Mouse (Mus musculus) adrenal gland, postnatal 10 days (tissue): ENCODE results near the gene Camk2g. TPM values are rescaled to one million over a fixed set of nuclear protein-coding genes. Genes with fewer than 3 reads are reported as not detected.
"Not testable (repeated sequence)": the region's sequence is repeated elsewhere in the genome, so short reads cannot be mapped to it uniquely, and the experiment has no call there.

Source experiments
- DNase-seq: peaks from one replicate; pipeline ENCODE4 v3.0.0; 2021; ENCODE audit warnings: mixed read lengths
- total RNA-seq, 2 experiments: library from RNA; stranded (reverse); gene quantifications; 2 replicates each; pipeline ENCODE4 v1.2.3; 2021

Gene Camk2g
- total RNA-seq, 2 experiments from 2014 or later = 35.1 to 57.4 TPM

- peak; percentile 67 for DNase-seq
These were observed 56.6 kb downstream of the Camk2g start for GRCm38 (mm10) chr14:20737306-20737705.

- no peak for DNase-seq
These were observed 57.9 kb downstream of the Camk2g start for GRCm38 (mm10) chr14:20735892-20736390.

GRCm38 (mm10) chr14:20735052-20735451, 58.8 kb downstream of the Camk2g start:
- no peak for DNase-seq

- DNase-seq = peak; percentile 93
These were observed 59.7 kb downstream of the Camk2g start, which contains the start of gene Ndst2 for GRCm38 (mm10) chr14:20733952-20734774. Gene Ndst2, minus strand, starts transcription at chr14:20734562.

GRCm38 (mm10) chr14:20733041-20733951, 60.6 kb downstream of the Camk2g start:
- no peak for DNase-seq

- DNase-seq = no peak
These were observed 62.9 kb downstream of the Camk2g start for GRCm38 (mm10) chr14:20730853-20731602.

GRCm38 (mm10) chr14:20729871-20730270, 64.0 kb downstream of the Camk2g start:
- DNase-seq = no peak

- no peak for DNase-seq
These were observed 68.1 kb downstream of the Camk2g start for GRCm38 (mm10) chr14:20725660-20726339.

- peak; percentile 80 for DNase-seq
These were observed 69.8 kb downstream of the Camk2g start for GRCm38 (mm10) chr14:20724043-20724442.

- DNase-seq = no peak
These were observed 70.9 kb downstream of the Camk2g start for GRCm38 (mm10) chr14:20723006-20723405.

- DNase-seq = no peak
These were observed 72.5 kb downstream of the Camk2g start for GRCm38 (mm10) chr14:20721371-20721770.

- no peak for DNase-seq
These were observed 74.1 kb downstream of the Camk2g start for GRCm38 (mm10) chr14:20719767-20720166.

- no peak for DNase-seq
These were observed 75.4 kb downstream of the Camk2g start for GRCm38 (mm10) chr14:20718443-20718842.

- DNase-seq = no peak
These were observed 80.1 kb downstream of the Camk2g start for GRCm38 (mm10) chr14:20713832-20714231.

- DNase-seq = no peak
These were observed 85.6 kb downstream of the Camk2g start for GRCm38 (mm10) chr14:20708239-20708638.

GRCm38 (mm10) chr14:20707201-20708190, 86.4 kb downstream of the Camk2g start, which contains the start of gene Zswim8:
Gene Zswim8, plus strand, starts transcription at chr14:20707552.
- peak; percentile 93 for DNase-seq

GRCm38 (mm10) chr14:20703461-20703860, 90.4 kb downstream of the Camk2g start:
- not testable (repeated sequence) for DNase-seq

- DNase-seq = peak; percentile 95
These were observed 91.0 kb downstream of the Camk2g start, which contains the start of gene Chchd1 for GRCm38 (mm10) chr14:20702741-20703381. Gene Chchd1, plus strand, starts transcription at chr14:20703006.

- no peak for DNase-seq
These were observed 91.7 kb downstream of the Camk2g start for GRCm38 (mm10) chr14:20702096-20702740.
